Mouse (Mus musculus) midbrain, postnatal 0 days (tissue): Measurements from ENCODE around the gene Slc25a10. TPM values are rescaled to one million over a fixed set of nuclear protein-coding genes. Genes with fewer than 3 reads are reported as not detected.
A peak's percentile ranks its signal among the peaks of the same experiment; 100 is the strongest.

ENCODE experiments used
- ATAC-seq: fragments of 200-750 bp; cut with Nextera tagmentation; 2 replicates; pipeline ENCODE4 v1.8.0; 2017; ENCODE audit warnings: moderate number of reproducible peaks, mild to moderate bottlenecking, moderate TSS enrichment, moderate library complexity; ENCODE audit not compliant: low FRiP score
- DNase-seq: peaks from one replicate; pipeline ENCODE4 v3.0.0-alpha.2; 2015; ENCODE audit warnings: low spot score
- H3K27ac ChIP-seq: fragments of 300-500 bp; sonication (generic); 2 replicates; pipeline ENCODE4 v1.5.1; 2014; ENCODE audit warnings: low read depth, mild to moderate bottlenecking, low read length, mixed read lengths
- H3K27me3 ChIP-seq: fragments of 300-500 bp; sonication (generic); 2 replicates; pipeline ENCODE4 v1.6.1; 2014; ENCODE audit warnings: low read length, control low read depth, mixed read lengths; ENCODE audit not compliant: insufficient read depth
- H3K36me3 ChIP-seq: fragments of 300-500 bp; sonication (generic); 2 replicates; pipeline ENCODE4 v1.6.1; 2014; ENCODE audit warnings: low read length, control low read depth, mixed read lengths; ENCODE audit not compliant: insufficient read depth
- H3K4me1 ChIP-seq: fragments of 300-500 bp; sonication (generic); 2 replicates; pipeline ENCODE4 v1.6.1; 2014; ENCODE audit warnings: mild to moderate bottlenecking, control low read depth, antibody characterized with exemption, low read length, mixed read lengths; ENCODE audit not compliant: insufficient read depth
- H3K4me2 ChIP-seq: fragments of 300-500 bp; sonication (generic); 2 replicates; pipeline ENCODE4 v1.6.1; 2014; ENCODE audit warnings: low read depth, mild to moderate bottlenecking, low read length, mixed read lengths; ENCODE audit not compliant: poor library complexity, severe bottlenecking
- H3K4me3 ChIP-seq: fragments of 300-500 bp; sonication (generic); 2 replicates; pipeline ENCODE4 v1.5.1; 2014; ENCODE audit warnings: low read depth, mild to moderate bottlenecking, low read length, moderate library complexity
- H3K9ac ChIP-seq: fragments of 300-500 bp; sonication (generic); replicated peaks from 2 replicates; pipeline ENCODE4 v1.6.1; 2014; ENCODE audit warnings: mild to moderate bottlenecking, low read length, moderate library complexity, mixed read lengths; ENCODE audit not compliant: poor library complexity, severe bottlenecking
- H3K9me3 ChIP-seq: fragments of 300-500 bp; sonication (generic); 2 replicates; pipeline ENCODE4 v1.6.1; 2016; ENCODE audit warnings: low read length, control low read depth
- CTCF ChIP-seq: IDR thresholded peaks from 2 replicates; pipeline ENCODE4 v1.5.1; 2016; ENCODE audit warnings: antibody characterized with exemption, mild to moderate bottlenecking
- WGBS: fragments of 180-500 bp; shearing (Covaris S2); extraction: QIAGEN DNeasy Blood & Tissue Kit; methylation state at CpG from one replicate; pipeline ENCODE4 v1.1.7; 2014; 5-methylcytosine and 5-hydroxymethylcytosine counted together
- polyA plus RNA-seq: library from polyadenylated mRNA; unstranded; fragments of >200 nt; fragmentation: Nextera tagmentation; extraction: Ambion mirVana; gene quantifications from 2 replicates; pipeline ENCODE4 v1.2.1, GENCODE M21; 2015
- total RNA-seq: library from RNA; depleted of rRNA; stranded (reverse); fragments of >200 nt; gene quantifications from 2 replicates; pipeline ENCODE4 v1.2.3, GENCODE M21; 2014

The Slc25a10 gene
- total and polyA plus RNA-seq, 2 experiments from 2014 or later = 19.8 to 28.4 TPM

DNA sequence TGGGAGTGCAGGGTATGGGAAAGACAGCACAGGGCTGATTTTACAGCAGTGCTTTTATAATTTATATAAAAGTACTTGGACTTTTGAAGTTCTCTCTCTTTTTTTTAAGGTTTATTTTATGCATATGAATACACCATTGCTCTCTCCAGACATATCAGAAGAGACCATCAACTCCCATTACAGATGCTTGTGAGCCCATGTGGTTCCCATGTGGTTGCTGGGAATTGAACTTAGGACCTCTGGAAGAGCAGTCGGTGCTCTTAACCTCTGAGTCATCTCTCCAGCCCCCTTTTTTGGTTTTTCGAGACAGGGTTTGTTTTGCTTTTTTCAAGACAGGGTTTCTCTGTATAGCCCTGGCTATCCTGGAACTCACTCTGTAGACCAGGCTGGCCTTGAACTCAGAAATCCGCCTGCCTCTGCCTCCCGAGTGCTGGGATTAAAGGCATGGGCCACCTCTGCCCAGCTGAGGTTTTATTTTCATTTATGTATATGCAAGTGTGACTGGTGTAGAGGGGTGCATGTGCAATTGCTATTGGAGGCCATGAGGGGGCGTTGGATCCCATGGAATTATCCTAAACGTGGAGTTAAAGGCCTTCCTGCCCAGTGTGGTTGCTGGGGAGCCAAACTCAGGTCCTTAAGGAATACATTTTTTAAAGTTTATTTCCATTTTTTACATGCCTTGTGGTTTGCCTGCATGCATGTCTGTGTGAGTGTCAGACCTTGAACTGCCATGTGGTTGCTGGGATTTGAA lies 32.6 kb upstream of the Slc25a10 start:
- TF ChIP-seq CTCF = peak; percentile 32; the same call in 1 of the 2 replicates
- Histone ChIP-seq H3K36me3 (peaks cover 23% of the 10 kb centered on the region), H3K4me3 (peak overlapping the region; percentile 65), H3K9ac (peak overlapping the region; percentile 64; the same call in 1 of the 2 replicates), H3K4me2 (peak overlapping the region; percentile 84), H3K27ac (0 out of 2 replicates have a peak overlapping the region, but pooled peaks have one; percentile 55), H3K4me1 (no peaks in the 10 kb centered on the region; the same call in 1 of the 2 replicates), H3K27me3 (no peaks in the 10 kb centered on the region), H3K9me3 (no peaks in the 10 kb centered on the region)
- ATAC-seq (no peak), DNase-seq (no peak)
- WGBS = 68% methylated on average over 6 of the region's 6 CpGs

DNA sequence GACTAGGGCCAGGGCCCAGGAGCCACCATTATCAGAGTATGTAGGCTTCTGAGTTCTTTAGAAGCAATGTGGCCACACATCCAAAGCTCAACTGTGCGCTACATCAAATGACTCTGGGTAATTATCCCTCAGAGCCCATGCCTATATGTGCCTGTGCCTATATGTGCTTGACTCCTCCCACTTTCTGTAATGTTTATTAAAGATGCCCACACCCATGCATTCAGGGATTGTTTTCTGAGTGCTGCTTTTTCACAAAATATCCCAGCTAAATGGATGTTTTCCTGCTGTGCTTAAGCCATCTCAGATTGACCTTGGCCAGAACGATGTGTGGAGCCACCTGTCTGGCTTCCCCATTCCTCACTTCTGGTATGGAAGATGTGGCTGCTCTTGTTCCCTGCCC lies 28.1 kb upstream of the Slc25a10 start:
- no peak for TF ChIP-seq CTCF
- H3K9ac ChIP-seq = no peak overlapping the region
- ATAC-seq = no peak
- H3K27ac ChIP-seq = no peak overlapping the region
- H3K27me3 ChIP-seq = no peaks in the 10 kb centered on the region
- no peaks in the 10 kb centered on the region for H3K9me3 ChIP-seq
- peaks cover 15% of the 10 kb centered on the region; the same call in 1 of the 2 replicates for H3K4me1 ChIP-seq
- H3K4me2 ChIP-seq = no peak overlapping the region
- H3K4me3 ChIP-seq = no peak overlapping the region
- WGBS = 86% methylated on average over 2 of the region's 2 CpGs
- DNase-seq = no peak
- peaks cover 27% of the 10 kb centered on the region for H3K36me3 ChIP-seq

DNA sequence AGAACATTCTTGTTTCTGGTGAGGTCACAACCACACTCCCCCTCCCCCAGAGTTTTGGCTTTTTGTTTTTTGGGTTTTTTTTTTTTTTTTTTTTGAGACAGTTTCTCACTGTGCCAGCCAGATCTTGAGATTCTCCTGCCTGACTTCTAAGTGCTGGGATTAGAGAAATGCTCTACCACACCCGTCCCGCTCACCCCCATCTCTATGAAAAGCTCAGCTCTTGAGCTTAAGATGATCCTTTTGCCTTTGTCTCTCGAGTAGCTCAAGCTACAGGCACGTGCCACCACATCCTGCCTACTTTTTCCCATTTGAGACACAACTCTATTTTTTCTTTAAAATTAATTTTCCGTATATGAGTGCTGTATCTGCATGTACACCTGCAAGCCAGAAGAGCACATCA lies 27.3 kb upstream of the Slc25a10 start:
- H3K36me3 ChIP-seq = peaks cover 27% of the 10 kb centered on the region
- no peak for TF ChIP-seq CTCF
- WGBS = 86% methylated on average over 5 of the region's 5 CpGs
- no peaks in the 10 kb centered on the region for H3K9me3 ChIP-seq
- H3K4me3 ChIP-seq = no peak overlapping the region
- no peaks in the 10 kb centered on the region for H3K27me3 ChIP-seq
- ATAC-seq (no peak), DNase-seq (no peak)
- H3K4me2 ChIP-seq = no peak overlapping the region
- peaks cover 15% of the 10 kb centered on the region; the same call in 1 of the 2 replicates for H3K4me1 ChIP-seq
- no peak overlapping the region for H3K27ac ChIP-seq
- H3K9ac ChIP-seq = no peak overlapping the region

DNA sequence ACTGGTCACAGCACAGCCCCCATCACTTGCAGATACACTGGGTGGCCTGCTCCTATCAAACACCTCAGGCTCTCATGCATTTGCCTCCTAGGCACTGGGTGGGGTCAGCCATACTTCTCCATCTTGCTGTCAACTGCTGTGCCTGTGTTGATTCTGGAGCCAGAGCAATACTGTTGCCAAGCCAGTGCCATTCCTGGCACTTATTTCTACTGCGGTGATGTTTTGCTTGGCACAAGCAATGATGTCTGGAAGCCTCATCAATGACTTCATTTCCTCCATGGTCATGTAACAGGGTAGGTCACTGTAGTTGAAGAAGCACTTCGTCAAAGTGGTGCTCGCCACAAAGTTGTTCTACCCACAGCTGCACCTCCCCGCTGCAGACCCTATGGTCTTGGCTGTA lies 26.1 kb upstream of the Slc25a10 start:
- Histone ChIP-seq H3K9ac (0 out of 2 replicates have a peak overlapping the region, but pooled peaks have one; percentile 37), H3K4me1 (peaks cover 15% of the 10 kb centered on the region; the same call in 1 of the 2 replicates), H3K9me3 (no peaks in the 10 kb centered on the region), H3K27me3 (no peaks in the 10 kb centered on the region), H3K4me2 (no peak overlapping the region), H3K36me3 (peaks cover 33% of the 10 kb centered on the region), H3K27ac (no peak overlapping the region), H3K4me3 (no peak overlapping the region)
- no peak for ATAC-seq
- no peak for DNase-seq
- 96% methylated on average over 4 of the region's 4 CpGs for WGBS
- TF ChIP-seq CTCF = no peak

DNA sequence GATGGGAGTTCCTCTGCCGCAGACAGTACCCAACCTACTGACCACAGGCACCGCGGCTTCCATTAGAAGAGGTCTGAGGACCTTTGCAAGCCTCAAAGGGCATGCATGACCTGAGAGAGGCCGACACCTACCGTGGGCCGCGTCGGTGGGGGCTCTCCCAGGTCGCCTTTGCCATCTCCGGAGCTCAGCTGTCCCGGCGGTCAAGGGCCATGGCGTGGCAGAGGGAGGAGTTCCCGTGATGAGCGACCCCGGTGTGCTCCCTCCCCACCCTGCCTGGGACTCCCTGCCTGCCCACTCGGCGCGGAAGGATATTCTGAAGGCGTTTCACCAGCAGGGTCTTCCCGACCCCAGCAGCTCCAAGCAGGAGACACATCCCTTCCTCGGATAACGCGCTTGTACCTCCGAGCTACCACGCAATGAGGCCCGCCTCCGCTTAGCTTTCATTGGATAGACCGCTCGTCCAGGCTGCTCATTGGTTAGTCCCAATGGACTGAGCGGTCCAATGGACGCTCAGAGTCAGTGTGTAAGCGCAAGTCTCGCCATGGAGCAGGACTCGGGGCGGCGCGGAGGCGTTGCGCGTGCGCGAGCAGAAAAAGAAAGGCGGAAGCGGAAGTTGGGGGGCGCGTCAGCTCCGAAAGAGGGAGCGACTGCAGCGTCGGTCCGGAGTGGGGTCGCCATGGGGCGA lies 24.4 kb upstream of the Slc25a10 start, which contains the start of gene Arl16:
TSS of gene Arl16 (minus strand) at position 557 of the 685 bp plus-strand sequence.
- peak; percentile 100 for ATAC-seq
- TF ChIP-seq CTCF = peak; percentile 13; the same call in 1 of the 2 replicates
- Histone ChIP-seq H3K27me3 (no peaks in the 10 kb centered on the region), H3K36me3 (peaks cover 38% of the 10 kb centered on the region), H3K9me3 (no peaks in the 10 kb centered on the region), H3K4me2 (peak within 1 kb of the TSS; percentile 92), H3K27ac (peak within 1 kb of the TSS; percentile 80), H3K4me3 (peak within 1 kb of the TSS; percentile 94), H3K4me1 (peaks cover 15% of the 10 kb centered on the region; the same call in 1 of the 2 replicates), H3K9ac (peak within 1 kb of the TSS; percentile 96)
- DNase-seq = peak; percentile 100
- under 1% methylated on average over 51 of the region's 54 CpGs for WGBS

DNA sequence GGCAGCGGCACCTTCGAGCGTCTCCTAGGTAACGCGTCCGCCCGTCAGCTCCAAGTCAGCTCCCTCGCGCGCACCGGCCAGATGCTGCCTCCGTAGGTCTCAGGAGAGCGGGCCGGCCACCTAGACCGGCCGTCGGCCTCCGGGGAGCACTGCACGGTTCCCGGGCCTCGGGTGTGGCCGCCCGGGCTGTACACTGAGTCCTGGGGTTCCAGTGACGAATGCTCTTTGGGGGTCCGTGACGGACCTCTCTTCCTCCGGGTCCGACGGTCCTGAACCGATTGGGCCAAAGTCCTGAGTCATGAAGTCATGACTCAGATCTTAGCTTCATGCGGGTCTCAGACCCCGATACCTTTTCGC lies 23.9 kb upstream of the Slc25a10 start:
- Histone ChIP-seq H3K9ac (peak overlapping the region; percentile 96), H3K27ac (peak overlapping the region; percentile 67), H3K36me3 (peaks cover 38% of the 10 kb centered on the region), H3K9me3 (no peaks in the 10 kb centered on the region), H3K4me3 (peak overlapping the region; percentile 94), H3K4me1 (peaks cover 15% of the 10 kb centered on the region; the same call in 1 of the 2 replicates), H3K4me2 (peak overlapping the region; percentile 92), H3K27me3 (no peaks in the 10 kb centered on the region)
- TF ChIP-seq CTCF = no peak
- no peak for ATAC-seq
- WGBS = under 1% methylated on average over 30 of the region's 33 CpGs
- DNase-seq = no peak
